Mouse (Mus musculus) adrenal gland, postnatal 10 days (tissue): ENCODE data around the gene Olfr1208. TPM values are rescaled to one million over a fixed set of nuclear protein-coding genes. Genes with fewer than 3 reads are reported as not detected.

Experiments
- DNase-seq: peaks from one replicate; pipeline ENCODE4 v3.0.0; 2021; ENCODE audit warnings: mixed read lengths
- long read RNA-seq, 2 experiments: library from polyadenylated mRNA; stranded (forward); transcript quantifications; one replicate each; pipeline ENCODE4 v2.0.0; 2021
- total RNA-seq, 2 experiments: library from RNA; stranded (reverse); gene quantifications; 2 replicates each; pipeline ENCODE4 v1.2.3; 2021

Olfr1208 gene
- total RNA-seq, result not detected
- long read RNA-seq, experiment 1, result 0 reads
- long read RNA-seq, experiment 2, result 0 reads

GRCm38 (mm10) chr2:88902211-88902610 lies at the start of gene Olfr1208:
Olfr1208 (minus strand) TSS chr2:88902311.
- DNase-seq, result no peak

GRCm38 (mm10) chr2:88938011-88938410 lies 35.9 kb upstream of the Olfr1208 start, which contains the start of gene Olfr1211:
Olfr1211 (minus strand) TSS chr2:88938111.
- DNase-seq, result no peak

- DNase-seq, result no peak
These were observed 12.9 kb upstream of the Olfr1208 start, which contains the start of gene Olfr1209 for GRCm38 (mm10) chr2:88915057-88915456. Olfr1209 (minus strand) TSS chr2:88915157.

GRCm38 (mm10) chr2:88862931-88863330 lies 39.2 kb downstream of the Olfr1208 start, which contains the start of gene Olfr1206:
Olfr1206 (plus strand) TSS chr2:88863231.
- no peak for DNase-seq

GRCm38 (mm10) chr2:88848992-88849391 lies 53.1 kb downstream of the Olfr1208 start, which contains the start of gene Olfr1204:
Olfr1204 (plus strand) TSS chr2:88849292.
- no peak for DNase-seq

Other genes starting within 250 kb of the Olfr1208 start
- gene Olfr1193, start 226.7 kb downstream of the Olfr1208 start, total RNA-seq, result not detected
- not detected for gene Olfr1195, start 213.1 kb downstream of the Olfr1208 start, total RNA-seq
- gene Olfr1196, start 197.7 kb downstream of the Olfr1208 start, total RNA-seq, result not detected
- gene Olfr1197, start 169.9 kb downstream of the Olfr1208 start, total RNA-seq, result not detected
- not detected for gene Olfr1198, start 150.9 kb downstream of the Olfr1208 start, total RNA-seq
- gene Olfr1199, start 141.8 kb downstream of the Olfr1208 start, total RNA-seq, result not detected
- gene Olfr1200, start 131.8 kb downstream of the Olfr1208 start, total RNA-seq, result not detected
- not detected for gene Olfr1201, start 109.3 kb downstream of the Olfr1208 start, total RNA-seq
- gene Olfr1202, start 87.8 kb downstream of the Olfr1208 start, total RNA-seq, result not detected
- gene Olfr1205, start 72.6 kb downstream of the Olfr1208 start, total RNA-seq, result not detected
- gene Olfr1204, start 53.0 kb downstream of the Olfr1208 start, total RNA-seq, result not detected
- not detected for gene Olfr1206, start 39.1 kb downstream of the Olfr1208 start, total RNA-seq
- gene Olfr1209, start 12.8 kb upstream of the Olfr1208 start, total RNA-seq, result not detected
- not detected for gene Olfr1211, start 35.8 kb upstream of the Olfr1208 start, total RNA-seq
- not detected for gene Olfr1212, start 51.7 kb upstream of the Olfr1208 start, total RNA-seq
- not detected for gene Gm13762, start 78.0 kb upstream of the Olfr1208 start, total RNA-seq
- gene Olfr1214, start 90.3 kb upstream of the Olfr1208 start, total RNA-seq, result not detected
- not detected for gene Olfr1215, start 104.7 kb upstream of the Olfr1208 start, total RNA-seq
- not detected for gene Olfr1216, start 116.0 kb upstream of the Olfr1208 start, total RNA-seq
- gene Olfr1217, start 129.8 kb upstream of the Olfr1208 start, total RNA-seq, result not detected
- not detected for gene Olfr1218, start 158.9 kb upstream of the Olfr1208 start, total RNA-seq
- not detected for gene Olfr1219, start 181.2 kb upstream of the Olfr1208 start, total RNA-seq
- gene Olfr1220, start 204.5 kb upstream of the Olfr1208 start, total RNA-seq, result not detected
- not detected for gene Olfr1221, start 215.0 kb upstream of the Olfr1208 start, total RNA-seq
- not detected for gene Olfr1222, start 230.7 kb upstream of the Olfr1208 start, total RNA-seq
- gene Olfr1223, start 249.2 kb upstream of the Olfr1208 start, total RNA-seq, result not detected